Mouse (Mus musculus) common myeloid progenitor, adult 5-6 weeks (primary cell): ENCODE measurements around the gene Cntnap5a. TPM values are rescaled to one million over a fixed set of nuclear protein-coding genes. Genes with fewer than 3 reads are reported as not detected.

Experiments used
- ATAC-seq: replicated peaks from 2 replicates; pipeline ENCODE4 v1.8.0; 2016; ENCODE audit warnings: low read depth, mild to moderate bottlenecking, moderate TSS enrichment, inconsistent platforms; ENCODE audit not compliant: poor library complexity, severe bottlenecking
- total RNA-seq: library from RNA; stranded (forward); fragments of 200-1000, 187-1606 nt; gene quantifications from 2 replicates; pipeline ENCODE4 v1.2.3, GENCODE M21; 2017

Cntnap5a gene
- not detected in 2 replicates for total RNA-seq

- ATAC-seq, result 0 out of 2 replicates have a peak, but pooled peaks have one; percentile 15
Observed at GRCm38 (mm10) chr1:115684518-115685368, at the start of gene Cntnap5a. TSS of gene Cntnap5a (plus strand) at chr1:115684756.

GRCm38 (mm10) chr1:115646921-115647320, 37.6 kb upstream of the Cntnap5a start:
- ATAC-seq, result no peak

GRCm38 (mm10) chr1:115658343-115659064, 26.1 kb upstream of the Cntnap5a start:
- no peak for ATAC-seq

- no peak for ATAC-seq
Observed at GRCm38 (mm10) chr1:115686494-115686893, 1.9 kb downstream of the Cntnap5a start.

- ATAC-seq, result no peak
Observed at GRCm38 (mm10) chr1:115699798-115700197, 15.2 kb downstream of the Cntnap5a start.

GRCm38 (mm10) chr1:115742556-115742955, 58.0 kb downstream of the Cntnap5a start:
- ATAC-seq, result no peak

- no peak for ATAC-seq
Observed at GRCm38 (mm10) chr1:115745569-115745968, 61.0 kb downstream of the Cntnap5a start.

- ATAC-seq, result no peak
Observed at GRCm38 (mm10) chr1:115784737-115785136, 100.2 kb downstream of the Cntnap5a start.

- ATAC-seq, result no peak
Observed at GRCm38 (mm10) chr1:115842591-115842990, 158.0 kb downstream of the Cntnap5a start.

GRCm38 (mm10) chr1:115847605-115848004, 163.0 kb downstream of the Cntnap5a start:
- no peak for ATAC-seq

GRCm38 (mm10) chr1:115852206-115852605, 167.7 kb downstream of the Cntnap5a start:
- ATAC-seq, result no peak

GRCm38 (mm10) chr1:115918396-115918795, 233.8 kb downstream of the Cntnap5a start:
- no peak for ATAC-seq

- no peak for ATAC-seq
Observed at GRCm38 (mm10) chr1:115925953-115926665, 241.6 kb downstream of the Cntnap5a start.

GRCm38 (mm10) chr1:115932045-115932444, 247.5 kb downstream of the Cntnap5a start:
- ATAC-seq, result no peak

- ATAC-seq, result no peak
Observed at GRCm38 (mm10) chr1:115945892-115946291, 261.3 kb downstream of the Cntnap5a start.

GRCm38 (mm10) chr1:115956528-115956927, 272.0 kb downstream of the Cntnap5a start:
- ATAC-seq, result no peak

GRCm38 (mm10) chr1:115964993-115965575, 280.5 kb downstream of the Cntnap5a start:
- ATAC-seq, result no peak

- no peak for ATAC-seq
Observed at GRCm38 (mm10) chr1:115990204-115990603, 305.6 kb downstream of the Cntnap5a start.

- no peak for ATAC-seq
Observed at GRCm38 (mm10) chr1:116015768-116016167, 331.2 kb downstream of the Cntnap5a start.

GRCm38 (mm10) chr1:116029653-116030052, 345.1 kb downstream of the Cntnap5a start:
- ATAC-seq, result no peak
